Mouse (Mus musculus) intestine, postnatal 0 days (tissue): Measurements from ENCODE around the gene Hspa12a. TPM values are rescaled to one million over a fixed set of nuclear protein-coding genes. Genes with fewer than 3 reads are reported as not detected.
A peak's percentile ranks its signal among the peaks of the same experiment; 100 is the strongest.

Experiments
- ATAC-seq: fragments of 200-750 bp; cut with Nextera tagmentation; 2 replicates; pipeline ENCODE4 v1.8.0; 2017; ENCODE audit warnings: mild to moderate bottlenecking, moderate TSS enrichment, moderate library complexity
- H3K27ac ChIP-seq: fragments of 300-500 bp; sonication (generic); 2 replicates; pipeline ENCODE4 v1.5.1; 2014; ENCODE audit warnings: mild to moderate bottlenecking, low read depth, low read length, moderate library complexity
- H3K27me3 ChIP-seq: fragments of 300-500 bp; sonication (generic); replicated peaks from 2 replicates; pipeline ENCODE4 v1.6.1; 2014; ENCODE audit warnings: low read length, mixed read lengths; ENCODE audit not compliant: control insufficient read depth, insufficient read depth
- H3K36me3 ChIP-seq: fragments of 300-500 bp; sonication (generic); 2 replicates; pipeline ENCODE4 v1.6.1; 2014; ENCODE audit warnings: mild to moderate bottlenecking, moderate library complexity; ENCODE audit not compliant: control insufficient read depth, insufficient read depth
- H3K4me1 ChIP-seq: fragments of 300-500 bp; sonication (generic); replicated peaks from 2 replicates; pipeline ENCODE4 v1.6.1; 2014; ENCODE audit warnings: antibody characterized with exemption, low read length, mixed read lengths; ENCODE audit not compliant: control insufficient read depth, insufficient read depth
- H3K4me2 ChIP-seq: fragments of 300-500 bp; sonication (generic); replicated peaks from 2 replicates; pipeline ENCODE4 v1.6.1; 2014; ENCODE audit warnings: low read depth, mild to moderate bottlenecking, moderate library complexity
- H3K4me3 ChIP-seq: fragments of 300-500 bp; sonication (generic); 2 replicates; pipeline ENCODE4 v1.5.1; 2014; ENCODE audit warnings: low read depth, low read length
- H3K9ac ChIP-seq: fragments of 300-500 bp; sonication (generic); 2 replicates; pipeline ENCODE4 v1.6.1; 2014; ENCODE audit warnings: mild to moderate bottlenecking, low read depth, low read length
- H3K9me3 ChIP-seq: fragments of 300-500 bp; sonication (generic); 2 replicates; pipeline ENCODE4 v1.6.1; 2016; ENCODE audit warnings: mixed run types; ENCODE audit not compliant: control insufficient read depth
- CTCF ChIP-seq: sonication (generic); IDR thresholded peaks from 2 replicates; pipeline ENCODE4 v1.5.1; 2016; ENCODE audit warnings: low read depth, mild to moderate bottlenecking, control low read depth, antibody characterized with exemption, moderate library complexity
- whole genome bisulfite sequencing: fragments of 180-500 bp; shearing (Covaris S2); extraction: QIAGEN DNeasy Blood & Tissue Kit; methylation state at CpG from one replicate; pipeline ENCODE4 v1.1.7; 2014; 5-methylcytosine and 5-hydroxymethylcytosine counted together
- polyA plus RNA-seq: library from polyadenylated mRNA; unstranded; fragments of >200 nt; fragmentation: Nextera tagmentation; extraction: Ambion mirVana; gene quantifications from 2 replicates; pipeline ENCODE4 v1.2.1, GENCODE M21; 2015

The Hspa12a gene
- polyA plus RNA-seq, 1 experiment from 2014 or later: 3.6 TPM

DNA sequence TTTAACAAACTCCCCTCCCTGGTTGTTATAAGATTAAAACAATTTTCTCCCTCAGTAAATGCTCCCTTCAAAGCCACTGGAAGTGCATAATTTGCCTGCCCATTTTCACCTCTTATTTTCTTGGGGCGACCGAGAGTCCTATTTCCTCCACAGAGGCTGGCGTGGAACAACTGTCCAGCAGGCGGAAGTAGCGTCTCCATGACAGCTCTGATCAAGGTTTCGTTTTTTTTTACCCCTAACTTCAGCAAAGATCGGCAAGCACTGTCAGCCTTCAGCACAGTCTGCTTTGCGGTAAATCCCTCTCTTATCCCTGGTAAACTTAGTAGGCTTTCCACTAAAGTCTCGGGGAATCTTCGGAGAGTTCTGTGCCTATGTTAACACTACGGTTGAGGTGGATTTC, 24.9 kb downstream of the Hspa12a start:
- TF ChIP-seq CTCF: peak; percentile 58
- Histone ChIP-seq H3K27ac (no peak overlapping the region), H3K4me2 (peak overlapping the region; percentile 53), H3K36me3 (no peaks in the 10 kb centered on the region), H3K27me3 (0 out of 2 replicates have a peak, but pooled peaks cover 5% of the 10 kb centered on the region), H3K9me3 (no peaks in the 10 kb centered on the region), H3K4me3 (peak overlapping the region; percentile 19), H3K4me1 (no peaks in the 10 kb centered on the region), H3K9ac (no peak overlapping the region)
- whole genome bisulfite sequencing: 3% methylated on average over 11 of the region's 11 CpGs
- ATAC-seq: no peak

DNA sequence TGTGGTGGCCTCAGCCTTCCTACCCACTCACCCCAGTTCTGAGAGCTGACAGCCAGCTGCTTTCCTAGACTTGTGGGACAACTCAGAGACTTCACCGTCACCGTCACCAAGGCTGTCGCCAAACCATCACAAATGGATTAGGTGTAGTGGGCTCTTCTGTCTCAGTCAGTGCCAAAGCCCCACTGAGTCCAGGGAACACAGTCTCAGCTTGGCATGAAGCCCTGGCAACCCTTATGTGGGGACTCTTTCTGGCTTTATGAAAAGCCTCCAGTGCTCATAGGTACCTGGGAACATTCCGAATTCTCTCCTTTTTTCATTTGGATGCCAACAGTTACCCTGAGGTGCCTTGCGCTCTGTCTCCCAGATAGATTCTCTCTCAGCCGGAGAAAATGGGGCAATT, 30.2 kb downstream of the Hspa12a start:
- Histone ChIP-seq H3K4me1 (no peaks in the 10 kb centered on the region), H3K9me3 (no peaks in the 10 kb centered on the region), H3K9ac (no peak overlapping the region), H3K36me3 (no peaks in the 10 kb centered on the region), H3K27me3 (0 out of 2 replicates have a peak, but pooled peaks cover 5% of the 10 kb centered on the region), H3K27ac (no peak overlapping the region), H3K4me3 (no peak overlapping the region), H3K4me2 (no peak overlapping the region)
- no peak for TF ChIP-seq CTCF
- 90% methylated on average over 6 of the region's 6 CpGs for whole genome bisulfite sequencing
- no peak for ATAC-seq

DNA sequence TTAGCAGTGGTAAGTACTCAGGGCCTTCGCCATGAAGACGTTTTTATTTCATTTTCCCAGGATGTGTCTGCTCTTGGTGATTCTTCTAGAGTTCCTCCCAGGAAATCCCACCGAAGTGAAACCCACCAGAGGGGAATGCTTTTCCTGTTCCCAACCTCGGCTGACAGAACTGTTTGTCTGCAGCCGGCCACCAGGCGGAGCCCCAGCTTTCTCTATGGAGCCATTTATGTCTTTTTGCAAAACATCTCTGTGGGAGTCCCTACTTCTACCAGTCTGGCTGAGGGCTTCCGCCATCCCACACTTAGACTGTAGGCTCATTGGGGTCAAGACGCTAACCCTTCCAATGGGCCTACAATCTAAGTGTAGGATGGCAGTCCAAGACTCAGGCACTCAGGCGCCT, 32.1 kb downstream of the Hspa12a start:
- H3K9me3 ChIP-seq: no peaks in the 10 kb centered on the region
- no peak overlapping the region for H3K27ac ChIP-seq
- no peak for ATAC-seq
- H3K4me3 ChIP-seq: peak overlapping the region; percentile 18; the same call in 1 of the 2 replicates
- peak overlapping the region; percentile 54 for H3K4me2 ChIP-seq
- H3K36me3 ChIP-seq: no peaks in the 10 kb centered on the region
- TF ChIP-seq CTCF: peak; percentile 85
- H3K4me1 ChIP-seq: no peaks in the 10 kb centered on the region
- H3K27me3 ChIP-seq: no peaks in the 10 kb centered on the region
- 11% methylated on average over 9 of the region's 9 CpGs for WGBS
- H3K9ac ChIP-seq: no peak overlapping the region

GRCm38 (mm10) chr19:58910941-58911368, 32.5 kb downstream of the Hspa12a start:
- peak; percentile 48 for TF ChIP-seq CTCF
- no peaks in the 10 kb centered on the region for H3K9me3 ChIP-seq
- 1% methylated on average over 11 of the region's 11 CpGs for WGBS
- ATAC-seq: no peak
- H3K27me3 ChIP-seq: no peaks in the 10 kb centered on the region
- H3K4me2 ChIP-seq: peak overlapping the region; percentile 54
- no peak overlapping the region for H3K27ac ChIP-seq
- peak overlapping the region; percentile 18; the same call in 1 of the 2 replicates for H3K4me3 ChIP-seq
- no peaks in the 10 kb centered on the region for H3K4me1 ChIP-seq
- H3K9ac ChIP-seq: no peak overlapping the region
- no peaks in the 10 kb centered on the region for H3K36me3 ChIP-seq

DNA sequence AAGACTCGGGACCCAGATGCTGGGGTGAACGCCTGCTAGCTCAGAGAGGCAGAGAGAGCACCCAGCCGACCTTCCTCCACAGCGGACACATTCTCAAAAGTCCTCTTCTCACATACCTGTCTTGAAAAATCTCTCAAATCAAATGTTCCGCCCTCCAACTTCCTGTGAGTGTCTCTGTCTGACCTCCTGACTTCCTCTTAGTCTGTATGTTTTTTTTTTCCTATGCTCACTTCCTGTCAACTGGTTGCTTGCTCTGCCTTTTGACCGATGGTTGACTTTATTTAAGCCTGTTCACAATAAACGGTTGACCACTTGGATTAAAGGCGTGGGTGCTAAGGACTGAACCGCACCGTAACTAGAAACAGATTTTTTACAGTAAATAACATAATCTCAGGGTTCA, 35.4 kb downstream of the Hspa12a start:
- Histone ChIP-seq H3K36me3 (no peaks in the 10 kb centered on the region), H3K9me3 (no peaks in the 10 kb centered on the region), H3K4me2 (no peak overlapping the region), H3K27me3 (no peaks in the 10 kb centered on the region), H3K4me1 (no peaks in the 10 kb centered on the region), H3K9ac (no peak overlapping the region), H3K27ac (no peak overlapping the region), H3K4me3 (no peak overlapping the region)
- no peak for TF ChIP-seq CTCF
- 74% methylated on average over 10 of the region's 10 CpGs for WGBS
- no peak for ATAC-seq

DNA sequence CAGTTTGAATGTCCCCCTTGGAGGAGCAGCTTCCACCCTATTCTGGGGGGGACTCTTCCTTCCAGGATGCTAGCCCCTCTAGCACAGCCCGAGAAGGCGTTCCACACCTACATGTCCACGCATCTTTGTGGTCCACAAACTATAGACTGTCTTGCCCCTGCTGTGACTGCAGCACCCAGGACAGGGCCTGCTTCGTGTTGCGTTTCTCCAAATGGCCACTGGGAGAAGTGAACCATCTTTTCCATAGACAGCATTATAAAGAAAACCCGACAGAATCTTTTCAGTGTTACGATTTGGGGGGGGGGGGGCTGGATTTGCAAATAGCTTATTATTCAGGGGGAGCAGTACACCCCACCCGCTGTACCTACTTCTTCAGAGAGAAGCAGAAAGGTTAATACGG, 36.8 kb downstream of the Hspa12a start:
- WGBS: 59% methylated on average over 9 of the region's 9 CpGs
- Histone ChIP-seq H3K4me1 (no peaks in the 10 kb centered on the region), H3K9ac (no peak overlapping the region), H3K36me3 (no peaks in the 10 kb centered on the region), H3K9me3 (no peaks in the 10 kb centered on the region), H3K4me3 (no peak overlapping the region), H3K27me3 (no peaks in the 10 kb centered on the region), H3K27ac (no peak overlapping the region), H3K4me2 (no peak overlapping the region)
- TF ChIP-seq CTCF: peak; percentile 43; the same call in 1 of the 2 replicates
- ATAC-seq: no peak

DNA sequence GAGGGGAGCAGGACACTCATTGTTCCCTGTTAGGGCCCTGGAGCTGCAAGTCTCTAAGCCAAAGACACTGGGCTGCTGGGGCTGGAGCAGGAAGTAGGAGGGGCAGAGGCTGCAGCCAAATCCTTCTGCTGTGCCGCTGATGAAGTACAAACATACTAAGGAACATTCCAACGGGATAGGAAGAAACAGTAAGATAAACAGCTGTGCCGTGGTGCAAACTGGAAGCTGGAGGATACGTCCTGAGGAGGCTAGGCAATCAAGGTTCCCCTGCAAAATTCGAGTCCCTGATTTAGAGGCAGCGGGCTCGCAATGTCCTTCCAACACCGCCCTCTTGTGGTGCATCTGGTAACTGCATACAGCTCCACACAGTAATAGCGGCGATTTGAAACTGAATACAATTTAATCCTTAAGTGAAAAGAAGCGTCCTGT, 39.5 kb downstream of the Hspa12a start:
- ATAC-seq: peak; percentile 54; the same call in 1 of the 2 replicates
- Histone ChIP-seq H3K9me3 (no peaks in the 10 kb centered on the region), H3K4me1 (no peaks in the 10 kb centered on the region), H3K27ac (no peak overlapping the region), H3K4me2 (peak overlapping the region; percentile 57), H3K27me3 (no peaks in the 10 kb centered on the region), H3K9ac (no peak overlapping the region), H3K36me3 (no peaks in the 10 kb centered on the region), H3K4me3 (no peak overlapping the region; the same call in 1 of the 2 replicates)
- WGBS: under 1% methylated on average over 11 of the region's 11 CpGs
- TF ChIP-seq CTCF: peak; percentile 96
